Mouse (Mus musculus): ENCODE measurements around the gene Arhgef2. TPM values are rescaled to one million over a fixed set of nuclear protein-coding genes. Genes with fewer than 3 reads are reported as not detected.
A peak's percentile ranks its signal among the peaks of the same experiment; 100 is the strongest.
"Not testable (repeated sequence)": the region's sequence is repeated elsewhere in the genome, so short reads cannot be mapped to it uniquely, and the experiment has no call there.

Gene Arhgef2
- polyA plus RNA-seq, 1 experiment = 154 TPM

DNA sequence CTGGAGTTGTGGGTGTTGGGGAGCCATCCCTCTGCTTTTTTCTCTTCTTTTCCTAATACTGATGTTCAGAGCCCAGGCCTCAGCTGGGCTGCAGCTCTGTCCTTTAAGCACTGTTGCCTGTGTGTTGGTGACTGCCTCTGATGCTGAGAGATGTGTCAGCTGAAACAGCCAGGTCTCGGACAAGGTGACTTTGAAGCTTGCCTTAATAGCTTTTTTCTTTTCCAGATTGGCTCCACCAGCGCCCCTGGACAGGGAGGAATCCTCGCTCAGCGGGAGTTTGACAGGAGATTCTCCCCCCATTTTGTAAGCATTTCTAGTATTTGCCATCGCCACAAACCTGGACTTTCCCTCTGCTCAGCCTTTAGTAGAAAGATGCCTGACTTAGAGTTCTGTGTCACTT is 19.1 kb upstream of the Arhgef2 start:
- no peak overlapping the region for H3K27ac ChIP-seq (ENCODE audit: insufficient read depth, low read depth, low read length)
- TF ChIP-seq CTCF (IDR thresholded peaks at IDR 0.05; ENCODE audit: low read depth, low read length) = no peak
- TF ChIP-seq POLR2A (IDR thresholded peaks at IDR 0.05; ENCODE audit: borderline replicate concordance, low read depth, low read length) = no peak

DNA sequence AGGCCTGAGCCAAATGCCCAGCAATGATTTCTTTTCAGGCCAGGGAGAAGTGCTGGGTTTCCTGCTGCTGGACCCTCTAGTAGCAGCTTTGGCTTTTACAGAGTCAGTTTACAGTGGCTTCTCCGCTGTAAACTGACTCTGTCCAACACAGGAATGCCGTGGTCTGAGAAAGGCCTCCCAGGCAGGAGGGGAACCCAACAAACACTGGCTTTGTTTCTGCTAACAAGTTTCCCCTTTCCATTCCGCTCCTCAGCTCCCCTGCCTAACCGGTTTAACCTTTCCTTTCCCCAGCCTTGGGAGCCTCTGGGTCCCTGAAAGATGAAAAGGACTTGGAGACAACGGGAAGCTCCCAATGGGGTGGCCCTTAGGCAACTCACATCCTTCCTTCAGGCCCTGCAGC is 15.5 kb upstream of the Arhgef2 start:
- H3K27ac ChIP-seq (ENCODE audit: insufficient read depth, low read depth, low read length) = no peak overlapping the region
- H3K4me3 ChIP-seq (ENCODE audit: insufficient read depth, low read length) = no peak overlapping the region
- TF ChIP-seq CTCF (IDR thresholded peaks at IDR 0.05; ENCODE audit: low read depth, low read length) (no peak), POLR2A (IDR thresholded peaks at IDR 0.05; ENCODE audit: borderline replicate concordance, low read depth, low read length) (no peak)
- H3K4me1 ChIP-seq (ENCODE audit: control insufficient read depth, insufficient read depth, low read length) = peaks cover 17% of the 10 kb centered on the region

More for the DNA sequence above, 19.1 kb upstream of the Arhgef2 start:
- Histone ChIP-seq H3K4me1 (ENCODE audit: control insufficient read depth, insufficient read depth, low read length) (no peaks in the 10 kb centered on the region), H3K4me3 (ENCODE audit: insufficient read depth, low read length) (no peak overlapping the region)

GRCm38 (mm10) chr3:88591044-88591443 is 14.7 kb upstream of the Arhgef2 start:
- no peak overlapping the region for H3K27ac ChIP-seq (ENCODE audit: insufficient read depth, low read depth, low read length)
- no peak for TF ChIP-seq CTCF (IDR thresholded peaks at IDR 0.05; ENCODE audit: low read depth, low read length)
- TF ChIP-seq POLR2A (IDR thresholded peaks at IDR 0.05; ENCODE audit: borderline replicate concordance, low read depth, low read length) = no peak
- no peak overlapping the region for H3K4me3 ChIP-seq (ENCODE audit: insufficient read depth, low read length)
- peaks cover 17% of the 10 kb centered on the region for H3K4me1 ChIP-seq (ENCODE audit: control insufficient read depth, insufficient read depth, low read length)

- TF ChIP-seq CTCF (IDR thresholded peaks at IDR 0.05; ENCODE audit: low read depth, low read length) (no peak), POLR2A (IDR thresholded peaks at IDR 0.05; ENCODE audit: borderline replicate concordance, low read depth, low read length) (no peak)
- Histone ChIP-seq H3K4me1 (ENCODE audit: control insufficient read depth, insufficient read depth, low read length) (peaks cover 17% of the 10 kb centered on the region), H3K27ac (ENCODE audit: insufficient read depth, low read depth, low read length) (peak overlapping the region; percentile 29), H3K4me3 (ENCODE audit: insufficient read depth, low read length) (no peak overlapping the region)
Observed at GRCm38 (mm10) chr3:88591950-88592731, 13.6 kb upstream of the Arhgef2 start.

DNA sequence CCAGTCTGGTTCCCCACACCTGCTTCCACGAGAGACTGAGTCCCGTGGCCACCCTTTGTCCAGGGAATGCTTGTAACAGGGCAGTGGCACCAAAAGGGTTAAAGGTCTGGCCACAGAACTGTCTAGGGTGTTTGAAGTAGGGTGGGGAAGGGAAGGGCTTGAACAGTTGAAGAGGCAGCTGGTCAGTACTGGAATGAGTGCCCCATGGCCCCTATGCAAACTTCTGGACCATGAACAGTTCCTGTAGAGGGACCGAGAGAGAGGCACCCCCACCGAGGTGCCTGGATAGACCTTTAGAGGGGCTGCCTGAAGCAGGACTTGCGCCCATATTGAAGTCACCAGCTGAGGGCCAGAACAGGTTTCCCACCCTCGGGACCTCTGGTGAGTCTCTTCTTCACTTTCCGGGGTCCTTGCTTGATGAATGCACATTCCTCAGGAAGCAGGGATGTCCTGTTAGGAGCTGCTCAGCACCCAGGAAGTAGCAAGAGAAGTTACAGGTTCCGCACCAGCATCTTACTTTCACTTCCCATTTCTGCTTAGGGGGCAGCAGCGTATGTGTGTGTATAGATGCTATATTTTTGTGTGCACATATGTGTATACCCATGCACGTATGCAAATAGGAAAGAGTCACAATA is 12.7 kb upstream of the Arhgef2 start:
- Histone ChIP-seq H3K27ac (ENCODE audit: insufficient read depth, low read depth, low read length) (peak overlapping the region; percentile 5; the same call in 1 of the 2 replicates), H3K4me1 (ENCODE audit: control insufficient read depth, insufficient read depth, low read length) (peaks cover 17% of the 10 kb centered on the region), H3K4me3 (ENCODE audit: insufficient read depth, low read length) (peak overlapping the region; percentile 1; the same call in 1 of the 2 replicates)
- TF ChIP-seq POLR2A (IDR thresholded peaks at IDR 0.05; ENCODE audit: borderline replicate concordance, low read depth, low read length) (no peak), CTCF (IDR thresholded peaks at IDR 0.05; ENCODE audit: low read depth, low read length) (no peak)

- H3K4me1 ChIP-seq (ENCODE audit: control insufficient read depth, insufficient read depth, low read length) = peaks cover 17% of the 10 kb centered on the region
- TF ChIP-seq POLR2A (IDR thresholded peaks at IDR 0.05; ENCODE audit: borderline replicate concordance, low read depth, low read length) (no peak), CTCF (IDR thresholded peaks at IDR 0.05; ENCODE audit: low read depth, low read length) (no peak)
Observed at GRCm38 (mm10) chr3:88593893-88594580, 11.7 kb upstream of the Arhgef2 start.

DNA sequence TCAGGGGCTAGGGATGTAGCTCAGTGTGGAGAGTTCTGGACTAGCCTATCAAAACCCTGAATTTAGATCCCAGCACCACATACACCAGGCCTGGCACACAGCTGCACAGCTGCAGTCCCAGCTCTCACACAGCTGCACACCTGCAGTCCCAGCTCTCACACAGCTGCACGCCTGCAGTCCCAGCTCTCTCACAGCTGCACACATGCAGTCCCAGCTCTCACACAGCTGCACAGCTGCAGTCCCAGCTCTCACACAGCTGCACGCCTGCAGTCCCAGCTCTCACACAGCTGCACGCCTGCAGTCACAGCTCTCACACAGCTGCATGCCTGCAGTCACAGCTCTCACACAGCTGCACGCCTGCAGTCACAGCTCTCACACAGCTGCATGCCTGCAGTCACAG is 9.2 kb upstream of the Arhgef2 start:
- peaks cover 17% of the 10 kb centered on the region for H3K4me1 ChIP-seq (ENCODE audit: control insufficient read depth, insufficient read depth, low read length)
- H3K4me3 ChIP-seq (ENCODE audit: insufficient read depth, low read length); H3K27ac ChIP-seq (ENCODE audit: insufficient read depth, low read depth, low read length): not testable (repeated sequence)

More at GRCm38 (mm10) chr3:88593893-88594580, 11.7 kb upstream of the Arhgef2 start:
- H3K4me3 ChIP-seq (ENCODE audit: insufficient read depth, low read length) = no peak overlapping the region
- no peak overlapping the region for H3K27ac ChIP-seq (ENCODE audit: insufficient read depth, low read depth, low read length)

DNA sequence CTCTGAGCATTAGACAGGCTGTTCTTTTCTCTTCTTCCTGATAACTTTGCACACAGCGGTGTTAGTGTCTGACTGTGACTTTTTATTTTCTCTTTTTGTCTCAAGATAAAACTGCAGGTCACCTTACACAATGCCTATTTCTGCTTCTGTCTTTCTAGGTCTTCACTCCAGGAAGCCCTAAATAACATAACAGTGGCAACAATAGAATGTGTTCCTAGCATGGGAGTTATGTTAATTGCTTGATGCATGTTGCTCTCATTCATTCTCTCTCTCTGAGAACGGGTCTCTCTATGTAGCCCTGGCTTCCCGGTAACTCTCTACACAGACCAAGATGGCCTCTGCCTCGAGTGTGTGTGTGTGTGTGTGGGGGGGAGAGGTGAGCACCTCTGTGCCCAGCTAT is 3.3 kb upstream of the Arhgef2 start:
- H3K4me1 ChIP-seq (ENCODE audit: control insufficient read depth, insufficient read depth, low read length) = peaks cover 33% of the 10 kb centered on the region
- H3K4me3 ChIP-seq (ENCODE audit: insufficient read depth, low read length) = no peak overlapping the region
- no peak overlapping the region for H3K27ac ChIP-seq (ENCODE audit: insufficient read depth, low read depth, low read length)
- TF ChIP-seq CTCF (IDR thresholded peaks at IDR 0.05; ENCODE audit: low read depth, low read length) (no peak), POLR2A (IDR thresholded peaks at IDR 0.05; ENCODE audit: borderline replicate concordance, low read depth, low read length) (no peak)

- H3K27ac ChIP-seq (ENCODE audit: insufficient read depth, low read depth, low read length) = peak overlapping the region; percentile 64
- peaks cover 41% of the 10 kb centered on the region for H3K4me1 ChIP-seq (ENCODE audit: control insufficient read depth, insufficient read depth, low read length)
- H3K4me3 ChIP-seq (ENCODE audit: insufficient read depth, low read length) = no peak overlapping the region
- peak; percentile 83 for TF ChIP-seq CTCF (IDR thresholded peaks at IDR 0.05; ENCODE audit: low read depth, low read length)
- TF ChIP-seq POLR2A (IDR thresholded peaks at IDR 0.05; ENCODE audit: borderline replicate concordance, low read depth, low read length) = no peak
Observed at GRCm38 (mm10) chr3:88603714-88604161, 2.0 kb upstream of the Arhgef2 start.

DNA sequence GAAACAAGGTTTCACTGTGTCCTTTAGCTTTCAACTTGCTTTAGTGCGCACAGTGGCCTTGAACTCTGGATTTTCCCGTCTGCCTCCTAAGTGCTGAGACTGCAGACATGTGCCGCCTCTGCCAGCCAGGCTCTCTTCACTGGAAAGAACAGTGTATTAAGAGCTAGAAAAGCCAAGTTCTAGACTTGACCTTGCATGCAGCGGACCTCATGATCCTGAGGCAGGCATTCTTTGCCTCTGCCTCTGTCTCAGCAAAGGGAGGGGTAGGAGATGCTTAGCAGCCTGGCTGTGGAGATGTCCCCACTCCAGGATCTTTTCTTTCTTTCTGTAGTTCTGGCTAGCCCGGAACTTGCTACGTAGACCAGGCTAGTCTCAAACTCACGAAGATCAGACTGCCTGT is 903 bp upstream of the Arhgef2 start:
- Histone ChIP-seq H3K4me1 (ENCODE audit: control insufficient read depth, insufficient read depth, low read length) (peaks cover 52% of the 10 kb centered on the region), H3K4me3 (ENCODE audit: insufficient read depth, low read length) (no peak overlapping the region), H3K27ac (ENCODE audit: insufficient read depth, low read depth, low read length) (peak overlapping the region; percentile 64; the same call in 1 of the 2 replicates)
- no peak for TF ChIP-seq POLR2A (IDR thresholded peaks at IDR 0.05; ENCODE audit: borderline replicate concordance, low read depth, low read length)
